Mouse (Mus musculus): ENCODE measurements around the gene Gm13277.
A peak's percentile ranks its signal among the peaks of the same experiment; 100 is the strongest.
"Not testable (repeated sequence)": the region's sequence is repeated elsewhere in the genome, so short reads cannot be mapped to it uniquely, and the experiment has no call there.

Gm13277 gene

GRCm38 (mm10) chr4:88785409-88785808 lies 3.0 kb upstream of the Gm13277 start, which contains the start of gene Gm13276:
Gm13276 (plus strand) TSS chr4:88785709.
- not testable (repeated sequence) for DNase-seq (ENCODE audit: low spot score in 2 of 2)

- not testable (repeated sequence) for DNase-seq (ENCODE audit: low spot score in 2 of 2)
These were observed 2.8 kb downstream of the Gm13277 start, which contains the start of gene Gm13278 for GRCm38 (mm10) chr4:88791250-88791649. Gm13278 (plus strand) TSS chr4:88791550.

GRCm38 (mm10) chr4:88793936-88794675 lies 5.7 kb downstream of the Gm13277 start, which contains the start of gene Gm13275:
Gm13275 (plus strand) TSS chr4:88794487.
- peak; percentile 59 to 89 for DNase-seq (ENCODE audit: low spot score in 2 of 2)

GRCm38 (mm10) chr4:88797097-88797496 lies 8.7 kb downstream of the Gm13277 start, which contains the start of gene Gm13279:
Gm13279 (plus strand) TSS chr4:88797397.
- not testable (repeated sequence) for DNase-seq (ENCODE audit: low spot score in 2 of 2)

- DNase-seq (ENCODE audit: low spot score in 2 of 2): not testable (repeated sequence)
These were observed 10.9 kb downstream of the Gm13277 start, which contains the start of gene Gm13285 for GRCm38 (mm10) chr4:88799365-88799764. Gm13285 (plus strand) TSS chr4:88799665.

GRCm38 (mm10) chr4:88802954-88803353 lies 14.5 kb downstream of the Gm13277 start, which contains the start of gene Gm13287:
Gm13287 (plus strand) TSS chr4:88803254.
- not testable (repeated sequence) for DNase-seq (ENCODE audit: low spot score in 2 of 2)

GRCm38 (mm10) chr4:88805231-88805630 lies 16.8 kb downstream of the Gm13277 start, which contains the start of gene Gm13288:
Gm13288 (plus strand) TSS chr4:88805531.
- DNase-seq (ENCODE audit: low spot score in 2 of 2): not testable (repeated sequence)

- not testable (repeated sequence) for DNase-seq (ENCODE audit: low spot score in 2 of 2)
These were observed 17.3 kb downstream of the Gm13277 start for GRCm38 (mm10) chr4:88805761-88806160.

GRCm38 (mm10) chr4:88815928-88816327 lies 27.5 kb downstream of the Gm13277 start, which contains the start of gene Ifna7:
Ifna7 (plus strand) TSS chr4:88816228.
- no peak for DNase-seq (ENCODE audit: low spot score in 2 of 2)

- DNase-seq (ENCODE audit: low spot score in 2 of 2): no peak
These were observed 31.2 kb downstream of the Gm13277 start, which contains the start of gene Ifna11 for GRCm38 (mm10) chr4:88819659-88820058. Ifna11 (plus strand) TSS chr4:88819959.

GRCm38 (mm10) chr4:88822995-88823394 lies 34.6 kb downstream of the Gm13277 start:
- DNase-seq (ENCODE audit: low spot score in 2 of 2): no peak

- DNase-seq (ENCODE audit: low spot score in 2 of 2): not testable (repeated sequence)
These were observed 38.7 kb downstream of the Gm13277 start, which contains the start of gene Ifna6 for GRCm38 (mm10) chr4:88827116-88827515. Ifna6 (plus strand) TSS chr4:88827416.

GRCm38 (mm10) chr4:88830523-88830922 lies 42.1 kb downstream of the Gm13277 start:
- DNase-seq (ENCODE audit: low spot score in 2 of 2): no peak

- not testable (repeated sequence) for DNase-seq (ENCODE audit: low spot score in 2 of 2)
These were observed 46.8 kb downstream of the Gm13277 start, which contains the start of gene Ifna5 for GRCm38 (mm10) chr4:88835225-88835624. Ifna5 (plus strand) TSS chr4:88835525.
